9 mouse cellular contexts compared by ENCODE assay signal in genomic region chr5:121832376-121833155, GRCm38 (mm10). TPM values are rescaled to one million over a fixed set of nuclear protein-coding genes. Genes with fewer than 3 reads are reported as not detected.
DNase-seq lines count a peak whose midpoint lies in the region; ATAC-seq lines count a peak whose summit lies in the region.
"Had no signal": no experiment of that assay in that cellular context is flagged by ENCODE, and none has a peak within 500 bp of the region (broad histone marks: within the 10 kb centered on the region; RNA-seq: fewer than 3 reads in every experiment).

No protein-coding gene starts in this region.

- peak overlapping the region; percentile 93 for H3K4me2 ChIP-seq in heart, embryonic 15.5 days
- H3K4me2 ChIP-seq in lung, embryonic 16.5 days (ENCODE audit: low read depth, low read length) = peak overlapping the region; percentile 85; the same call in 1 of the 2 replicates
- no peak overlapping the region for H3K4me2 ChIP-seq in embryonic facial prominence, embryonic 14.5 days (ENCODE audit: low read depth, low read length)
- H3K4me2 ChIP-seq in liver, embryonic 16.5 days (ENCODE audit: low read depth, low read length) = 0 out of 2 replicates have a peak overlapping the region, but pooled peaks have one; percentile 21

- ATAC-seq in heart, embryonic 15.5 days (replicated peaks; ENCODE audit: insufficient number of reproducible peaks, insufficient read depth, low FRiP score, low read depth) = no peak
- peak; percentile 23 for ATAC-seq in lung, embryonic 16.5 days (ENCODE audit: low read depth)
- no peak for ATAC-seq in embryonic facial prominence, embryonic 14.5 days (ENCODE audit: low read depth)
- ATAC-seq in liver, embryonic 16.5 days (ENCODE audit: low read depth) = no peak

- WGBS in heart, embryonic 15.5 days = 67% methylated on average over 6 of the region's 6 CpGs
- WGBS in lung, embryonic 16.5 days = 60% methylated on average over 6 of the region's 6 CpGs
- 85% methylated on average over 5 of the region's 6 CpGs for WGBS in embryonic facial prominence, embryonic 14.5 days
- 65% methylated on average over 6 of the region's 6 CpGs for WGBS in liver, embryonic 16.5 days (ENCODE audit: insufficient replicate concordance)

- peak overlapping the region; percentile 64 for H3K27ac ChIP-seq in heart, embryonic 15.5 days
- H3K27ac ChIP-seq in lung, embryonic 16.5 days (ENCODE audit: low read length) = peak overlapping the region; percentile 70
- H3K27ac ChIP-seq in embryonic facial prominence, embryonic 14.5 days (replicated peaks; ENCODE audit: low read depth, low read length) = no peak overlapping the region
- H3K27ac ChIP-seq in liver, embryonic 16.5 days (ENCODE audit: low read length) = no peak overlapping the region
- H3K27ac ChIP-seq: hindbrain, embryonic 12.5 days had no signal

- H3K9ac ChIP-seq in heart, embryonic 15.5 days = no peak overlapping the region
- H3K9ac ChIP-seq in lung, embryonic 16.5 days (ENCODE audit: low read length) = 0 out of 2 replicates have a peak overlapping the region, but pooled peaks have one; percentile 39
- 0 out of 2 replicates have a peak overlapping the region, but pooled peaks have one; percentile 19 for H3K9ac ChIP-seq in embryonic facial prominence, embryonic 14.5 days (ENCODE audit: low read depth, low read length)
- no peak overlapping the region for H3K9ac ChIP-seq in liver, embryonic 16.5 days (ENCODE audit: low read depth, low read length)

- no peak overlapping the region for H3K4me3 ChIP-seq in heart, embryonic 15.5 days
- H3K4me3 ChIP-seq in lung, embryonic 16.5 days (ENCODE audit: low read length) = 0 out of 2 replicates have a peak overlapping the region, but pooled peaks have one; percentile 10
- H3K4me3 ChIP-seq in embryonic facial prominence, embryonic 14.5 days (ENCODE audit: low read depth, low read length) = no peak overlapping the region
- no peak overlapping the region for H3K4me3 ChIP-seq in liver, embryonic 16.5 days (ENCODE audit: low read depth, low read length)
- H3K4me3 ChIP-seq: erythroblast, embryonic 14.5 days; hindbrain, embryonic 12.5 days had no signal

- peaks cover 9% of the 10 kb centered on the region; the same call in 1 of the 2 replicates for H3K36me3 ChIP-seq in heart, embryonic 15.5 days
- H3K36me3 ChIP-seq in lung, embryonic 16.5 days (ENCODE audit: control insufficient read depth, insufficient read depth, low read length) = peaks cover 8% of the 10 kb centered on the region
- peaks cover 6% of the 10 kb centered on the region; the same call in 1 of the 2 replicates for H3K36me3 ChIP-seq in embryonic facial prominence, embryonic 14.5 days (ENCODE audit: control insufficient read depth, insufficient read depth, low read length)
- peaks cover 14% of the 10 kb centered on the region for H3K36me3 ChIP-seq in liver, embryonic 16.5 days (ENCODE audit: control insufficient read depth, insufficient read depth)
- H3K36me3 ChIP-seq: hindbrain, embryonic 12.5 days had no signal

- H3K4me1 ChIP-seq in heart, embryonic 15.5 days (replicated peaks) = peaks cover 65% of the 10 kb centered on the region
- H3K4me1 ChIP-seq in lung, embryonic 16.5 days (replicated peaks; ENCODE audit: control insufficient read depth, insufficient read depth, low read length) = peaks cover 44% of the 10 kb centered on the region
- H3K4me1 ChIP-seq in embryonic facial prominence, embryonic 14.5 days (ENCODE audit: control insufficient read depth, insufficient read depth, low read length) = peaks cover 35% of the 10 kb centered on the region
- peaks cover 47% of the 10 kb centered on the region for H3K4me1 ChIP-seq in liver, embryonic 16.5 days (ENCODE audit: control insufficient read depth, low read depth, low read length)

- no peak for DNase-seq in heart, adult 9 months (ENCODE audit: low spot score in 2 of 2)
- DNase-seq in lung, adult 18-20 months = no peak
- no peak for DNase-seq in embryonic facial prominence, embryonic 14.5 days (ENCODE audit: low spot score)
- DNase-seq in spleen, postnatal 36 days (ENCODE audit: low spot score in 2 of 2) = no peak

- no peaks in the 10 kb centered on the region for H3K27me3 ChIP-seq in heart, embryonic 15.5 days
- no peaks in the 10 kb centered on the region; the same call in 1 of the 2 replicates for H3K27me3 ChIP-seq in lung, embryonic 16.5 days (ENCODE audit: control insufficient read depth, insufficient read depth, low read depth, low read length)
- peaks cover 13% of the 10 kb centered on the region; the same call in 1 of the 2 replicates for H3K27me3 ChIP-seq in embryonic facial prominence, embryonic 14.5 days (replicated peaks; ENCODE audit: control insufficient read depth, insufficient read depth, low read length)
- 0 out of 2 replicates have a peak, but pooled peaks cover 2% of the 10 kb centered on the region for H3K27me3 ChIP-seq in liver, embryonic 16.5 days (ENCODE audit: control insufficient read depth, insufficient read depth, low read depth, low read length)

- H3K9me3 ChIP-seq in heart, embryonic 15.5 days (replicated peaks) = no peaks in the 10 kb centered on the region
- no peaks in the 10 kb centered on the region for H3K9me3 ChIP-seq in lung, embryonic 16.5 days (ENCODE audit: control insufficient read depth, low read length)
- H3K9me3 ChIP-seq in embryonic facial prominence, embryonic 14.5 days (ENCODE audit: control insufficient read depth, low read length) = no peaks in the 10 kb centered on the region
- no peaks in the 10 kb centered on the region for H3K9me3 ChIP-seq in liver, embryonic 16.5 days (replicated peaks; ENCODE audit: control insufficient read depth, low read length)
- H3K9me3 ChIP-seq: hindbrain, embryonic 12.5 days had no signal

RNA-seq across cellular contexts. Expression of gene Sh2b3, which starts 4.9 kb away (rescaled TPM):
- 13.2 and 18.5 TPM in 2 replicates for polyA plus RNA-seq in heart, embryonic 15.5 days (2015; fragmentation: Nextera tagmentation; extraction: Ambion mirVana)
- 15.9 and 16.9 TPM in 2 replicates for polyA plus RNA-seq in lung, embryonic 16.5 days (2015; fragmentation: Nextera tagmentation; extraction: Ambion mirVana)
- polyA plus RNA-seq in embryonic facial prominence, embryonic 14.5 days (2014; fragmentation: Nextera tagmentation; extraction: Ambion mirVana) = 17.8 and 18.3 TPM in 2 replicates
- 5.1 and 6.1 TPM in 2 replicates for polyA plus RNA-seq in liver, embryonic 16.5 days (2015; fragmentation: Nextera tagmentation; extraction: Ambion mirVana)

RNA-seq across cellular contexts. Expression of gene Pheta1, which starts 16.2 kb away (rescaled TPM):
- polyA plus RNA-seq in heart, embryonic 15.5 days (2015; fragmentation: Nextera tagmentation; extraction: Ambion mirVana) = 15.1 and 18.2 TPM in 2 replicates
- polyA plus RNA-seq in lung, embryonic 16.5 days (2015; fragmentation: Nextera tagmentation; extraction: Ambion mirVana) = 23.0 and 23.2 TPM in 2 replicates
- polyA plus RNA-seq in embryonic facial prominence, embryonic 14.5 days (2014; fragmentation: Nextera tagmentation; extraction: Ambion mirVana) = 18.8 and 20.3 TPM in 2 replicates
- 3.9 and 4.0 TPM in 2 replicates for polyA plus RNA-seq in liver, embryonic 16.5 days (2015; fragmentation: Nextera tagmentation; extraction: Ambion mirVana)

Comparison
In these comparisons a context has a peak if more than half of its experiments do, and no peak if none do; other contexts are left out.
1. H3K27ac ChIP-seq: peak in heart, embryonic 15.5 days (single experiment) and lung, embryonic 16.5 days (single experiment); none in embryonic facial prominence, embryonic 14.5 days (single experiment) and liver, embryonic 16.5 days (single experiment).
2. H3K9ac ChIP-seq: peak in lung, embryonic 16.5 days (single experiment) and embryonic facial prominence, embryonic 14.5 days (single experiment); none in heart, embryonic 15.5 days (single experiment) and liver, embryonic 16.5 days (single experiment).